Mouse (Mus musculus) liver, adult 2 months (tissue): ENCODE data around the gene Phxr2. TPM values are rescaled to one million over a fixed set of nuclear protein-coding genes. Genes with fewer than 3 reads are reported as not detected.

Experiments used
- DNase-seq: peaks from one replicate; pipeline ENCODE4 v3.0.0-alpha.2; 2011; ENCODE audit warnings: low read depth, low spot score; ENCODE audit errors: extremely low read depth
- H3K27ac ChIP-seq: fragments of 200-500 bp; replicated peaks from 2 replicates; pipeline ENCODE4 v1.5.1; 2012; ENCODE audit warnings: low read depth, mild to moderate bottlenecking, control low read depth, inconsistent platforms, low read length; ENCODE audit not compliant: insufficient read depth
- H3K27me3 ChIP-seq: fragments of 200-500 bp; 2 replicates; pipeline ENCODE4 v1.6.1; 2012; ENCODE audit warnings: mild to moderate bottlenecking, moderate library complexity, low read length, inconsistent platforms; ENCODE audit not compliant: control insufficient read depth, insufficient read depth
- H3K36me3 ChIP-seq: fragments of 200-500 bp; 2 replicates; pipeline ENCODE4 v1.6.1; 2012; ENCODE audit warnings: low read length, inconsistent platforms; ENCODE audit not compliant: control insufficient read depth, insufficient read depth
- H3K4me1 ChIP-seq: fragments of 200-500 bp; 2 replicates; pipeline ENCODE4 v1.6.1; 2011; ENCODE audit warnings: low read length; ENCODE audit not compliant: control insufficient read depth, insufficient read depth
- H3K4me3 ChIP-seq: fragments of 200-500 bp; 2 replicates; pipeline ENCODE4 v1.5.1; 2011; ENCODE audit warnings: low read depth, mild to moderate bottlenecking, control low read depth, low read length, moderate library complexity; ENCODE audit not compliant: insufficient read depth
- H3K79me2 ChIP-seq: fragments of 200-500 bp; 2 replicates; pipeline ENCODE4 v1.6.1; 2012; ENCODE audit warnings: inconsistent platforms, mild to moderate bottlenecking, low read length, moderate library complexity; ENCODE audit not compliant: control insufficient read depth, insufficient read depth
- H3K9ac ChIP-seq: fragments of 200-500 bp; 2 replicates; pipeline ENCODE4 v1.6.1; 2012; ENCODE audit warnings: low read depth, mild to moderate bottlenecking, control low read depth, inconsistent platforms, low read length
- CTCF ChIP-seq: fragments of 200-500 bp; IDR thresholded peaks from 2 replicates; pipeline ENCODE4 v1.5.1; 2011; ENCODE audit warnings: low read depth, low read length, control low read depth
- POLR2A ChIP-seq: fragments of 200-500 bp; IDR thresholded peaks from 2 replicates; pipeline ENCODE4 v1.6.1; 2011; ENCODE audit warnings: low read length, control low read depth; ENCODE audit not compliant: insufficient read depth; ENCODE audit errors: extremely low read depth
- WGBS: fragments of 180-500 bp; shearing (Covaris S2); methylation state at CpG from one replicate; pipeline ENCODE4 v1.1.7; 2018; 5-methylcytosine and 5-hydroxymethylcytosine counted together
- polyA plus RNA-seq: library from polyadenylated mRNA; depleted of rRNA; stranded (reverse); fragments of >200 nt; gene quantifications from 2 replicates; pipeline ENCODE4 v1.2.3, GENCODE M21; 2012
- total RNA-seq: library from RNA; depleted of rRNA; stranded (reverse); fragments of >200 nt; gene quantifications from 2 replicates; pipeline ENCODE4 v1.2.3, GENCODE M21; 2014

Gene Phxr2
- total and polyA plus RNA-seq, 2 experiments, result not detected

GRCm38 (mm10) chr10:99156808-99157207 is 30.7 kb upstream of the Phxr2 start:
- H3K79me2 ChIP-seq, result no peaks in the 10 kb centered on the region
- no peak for DNase-seq
- no peaks in the 10 kb centered on the region for H3K27me3 ChIP-seq
- H3K36me3 ChIP-seq, result no peaks in the 10 kb centered on the region
- no peak overlapping the region for H3K27ac ChIP-seq
- no peak overlapping the region for H3K4me3 ChIP-seq
- H3K9ac ChIP-seq, result no peak overlapping the region
- H3K4me1 ChIP-seq, result peaks cover 3% of the 10 kb centered on the region; the same call in 1 of the 2 replicates
- TF ChIP-seq POLR2A (no peak), CTCF (no peak)
- 97% methylated on average over 5 of the region's 5 CpGs for WGBS

- H3K27ac ChIP-seq, result peak overlapping the region; percentile 55
- no peaks in the 10 kb centered on the region for H3K27me3 ChIP-seq
- peak; percentile 93 for DNase-seq
- H3K4me3 ChIP-seq, result no peak overlapping the region
- TF ChIP-seq POLR2A, result no peak
- no peak for TF ChIP-seq CTCF
- H3K4me1 ChIP-seq, result peaks cover 9% of the 10 kb centered on the region; the same call in 1 of the 2 replicates
- no peaks in the 10 kb centered on the region for H3K36me3 ChIP-seq
- WGBS, result 20% methylated on average over 8 of the region's 8 CpGs
- no peak overlapping the region for H3K9ac ChIP-seq
- H3K79me2 ChIP-seq, result no peaks in the 10 kb centered on the region
Observed at GRCm38 (mm10) chr10:99154635-99155034, 28.5 kb upstream of the Phxr2 start.

GRCm38 (mm10) chr10:99152063-99152462 is 25.9 kb upstream of the Phxr2 start:
- no peak overlapping the region for H3K27ac ChIP-seq
- WGBS, result 76% methylated on average over 6 of the region's 6 CpGs

GRCm38 (mm10) chr10:99151580-99151979 is 25.5 kb upstream of the Phxr2 start:
- no peak overlapping the region for H3K4me3 ChIP-seq
- no peak overlapping the region for H3K27ac ChIP-seq
- TF ChIP-seq CTCF (no peak), POLR2A (no peak)

More at GRCm38 (mm10) chr10:99152063-99152462, 25.9 kb upstream of the Phxr2 start:
- H3K4me3 ChIP-seq, result no peak overlapping the region
- H3K27me3 ChIP-seq, result no peaks in the 10 kb centered on the region
- no peak overlapping the region for H3K9ac ChIP-seq
- TF ChIP-seq CTCF, result peak; percentile 44
- no peak for TF ChIP-seq POLR2A
- no peaks in the 10 kb centered on the region for H3K79me2 ChIP-seq
- H3K36me3 ChIP-seq, result no peaks in the 10 kb centered on the region
- H3K4me1 ChIP-seq, result peaks cover 10% of the 10 kb centered on the region; the same call in 1 of the 2 replicates
- DNase-seq, result peak; percentile 57

DNA sequence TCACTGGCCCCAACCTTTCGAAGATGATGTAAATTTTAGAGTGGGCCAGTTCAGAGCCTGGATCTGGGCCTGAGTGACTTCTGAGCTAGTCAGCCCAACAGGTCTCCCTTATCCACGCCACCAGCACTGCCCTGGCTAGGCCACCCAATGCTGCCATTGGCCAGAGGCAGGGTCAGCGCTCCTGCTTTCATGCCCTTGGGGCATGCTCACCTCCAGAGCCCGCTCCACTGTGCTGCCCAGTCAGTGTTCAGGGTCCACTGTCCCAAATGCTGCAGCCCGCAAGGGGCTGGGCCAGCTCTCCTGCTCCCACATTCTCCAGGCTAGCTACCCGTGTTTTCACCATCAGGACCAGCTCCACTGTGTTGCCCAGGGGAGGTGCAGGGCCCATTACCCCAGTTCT is 23.9 kb upstream of the Phxr2 start:
- Histone ChIP-seq H3K4me3 (no peak overlapping the region), H3K36me3 (no peaks in the 10 kb centered on the region), H3K27ac (peak overlapping the region; percentile 28), H3K4me1 (peaks cover 12% of the 10 kb centered on the region; the same call in 1 of the 2 replicates), H3K79me2 (no peaks in the 10 kb centered on the region), H3K27me3 (no peaks in the 10 kb centered on the region), H3K9ac (no peak overlapping the region)
- WGBS, result 72% methylated on average over 6 of the region's 6 CpGs
- DNase-seq, result peak; percentile 71
- TF ChIP-seq CTCF (no peak), POLR2A (no peak)

More at GRCm38 (mm10) chr10:99151580-99151979, 25.5 kb upstream of the Phxr2 start:
- Histone ChIP-seq H3K27me3 (no peaks in the 10 kb centered on the region), H3K36me3 (no peaks in the 10 kb centered on the region), H3K79me2 (no peaks in the 10 kb centered on the region), H3K9ac (no peak overlapping the region), H3K4me1 (peaks cover 12% of the 10 kb centered on the region; the same call in 1 of the 2 replicates)
- no peak for DNase-seq
- WGBS, result 88% methylated on average over 1 of the region's 1 CpGs

DNA sequence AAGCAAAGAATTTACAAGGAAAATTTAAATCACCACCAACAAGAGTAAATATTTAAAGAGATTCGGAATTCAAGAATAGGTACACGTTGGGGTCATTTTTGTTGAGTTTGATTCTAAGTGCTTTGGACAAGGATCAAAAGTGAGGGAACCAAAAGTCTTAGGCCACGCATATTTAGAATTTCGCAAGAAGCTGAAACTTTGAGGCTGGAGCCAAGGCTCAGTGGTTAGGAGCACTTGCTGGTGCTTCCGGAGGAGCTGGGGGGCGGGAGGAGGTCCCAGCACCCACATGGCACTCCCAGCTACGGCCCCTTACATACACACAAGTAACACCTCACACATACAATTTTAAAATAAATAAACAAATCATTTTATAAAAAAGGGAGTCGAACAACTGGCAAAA is 20.5 kb upstream of the Phxr2 start:
- peaks cover 9% of the 10 kb centered on the region; the same call in 1 of the 2 replicates for H3K4me1 ChIP-seq
- H3K27me3 ChIP-seq, result no peaks in the 10 kb centered on the region
- 59% methylated on average over 8 of the region's 8 CpGs for WGBS
- DNase-seq, result peak; percentile 70
- no peak overlapping the region for H3K4me3 ChIP-seq
- H3K9ac ChIP-seq, result no peak overlapping the region
- no peaks in the 10 kb centered on the region for H3K79me2 ChIP-seq
- H3K36me3 ChIP-seq, result no peaks in the 10 kb centered on the region
- no peak overlapping the region for H3K27ac ChIP-seq
- TF ChIP-seq POLR2A, result no peak
- no peak for TF ChIP-seq CTCF
